Mouse (Mus musculus) fibroblast of lung, adult 2 months (primary cell): ENCODE measurements around the gene Isoc2a.
"Not testable (repeated sequence)": the region's sequence is repeated elsewhere in the genome, so short reads cannot be mapped to it uniquely, and the experiment has no call there.

Experiments
- DNase-seq: peaks from one replicate; pipeline ENCODE4 v3.0.0-alpha.2; 2011; ENCODE audit warnings: low read depth

Isoc2a gene

GRCm38 (mm10) chr7:4865090-4865489 lies 11.9 kb upstream of the Isoc2a start:
- DNase-seq = no peak

- peak; percentile 99 for DNase-seq
These were observed 11.1 kb upstream of the Isoc2a start for GRCm38 (mm10) chr7:4865579-4866493.

GRCm38 (mm10) chr7:4866631-4867180 lies 10.2 kb upstream of the Isoc2a start:
- DNase-seq = no peak

GRCm38 (mm10) chr7:4870133-4870532 lies 6.8 kb upstream of the Isoc2a start, which contains the start of gene Isoc2b:
TSS of gene Isoc2b (minus strand) at chr7:4870258.
- DNase-seq = no peak

GRCm38 (mm10) chr7:4877226-4877625 lies 273 bp downstream of the Isoc2a start:
- DNase-seq = no peak

GRCm38 (mm10) chr7:4878186-4878585 lies 1.2 kb downstream of the Isoc2a start:
- DNase-seq = no peak

- not testable (repeated sequence) for DNase-seq
These were observed 2.1 kb downstream of the Isoc2a start for GRCm38 (mm10) chr7:4879036-4879435.

GRCm38 (mm10) chr7:4886680-4887079 lies 9.7 kb downstream of the Isoc2a start:
- DNase-seq = peak; percentile 49

- DNase-seq = no peak
These were observed 18.2 kb downstream of the Isoc2a start for GRCm38 (mm10) chr7:4895186-4895585.

GRCm38 (mm10) chr7:4898851-4899648 lies 22.1 kb downstream of the Isoc2a start:
- no peak for DNase-seq

GRCm38 (mm10) chr7:4899649-4900522 lies 22.9 kb downstream of the Isoc2a start:
- DNase-seq = no peak

GRCm38 (mm10) chr7:4900523-4900851 lies 23.5 kb downstream of the Isoc2a start:
- DNase-seq = no peak

- DNase-seq = no peak
These were observed 24.2 kb downstream of the Isoc2a start for GRCm38 (mm10) chr7:4901171-4901570.

GRCm38 (mm10) chr7:4902404-4902803 lies 25.5 kb downstream of the Isoc2a start:
- no peak for DNase-seq

GRCm38 (mm10) chr7:4906466-4906950 lies 29.6 kb downstream of the Isoc2a start, which contains the start of gene Gm36210:
TSS of gene Gm36210 (minus strand) at chr7:4906516.
- no peak for DNase-seq

GRCm38 (mm10) chr7:4911561-4911960 lies 34.6 kb downstream of the Isoc2a start:
- peak; percentile 43 for DNase-seq

- DNase-seq = no peak
These were observed 35.3 kb downstream of the Isoc2a start for GRCm38 (mm10) chr7:4912248-4912647.

GRCm38 (mm10) chr7:4915007-4915665 lies 38.2 kb downstream of the Isoc2a start, which contains the start of gene Zfp628:
TSS of gene Zfp628 (plus strand) at chr7:4915217.
- peak; percentile 80 for DNase-seq

- DNase-seq = no peak
These were observed 38.9 kb downstream of the Isoc2a start for GRCm38 (mm10) chr7:4915669-4916416.

GRCm38 (mm10) chr7:4917494-4917893 lies 40.5 kb downstream of the Isoc2a start:
- no peak for DNase-seq
